Mouse (Mus musculus): ENCODE data around the gene Rps25. TPM values are rescaled to one million over a fixed set of nuclear protein-coding genes. Genes with fewer than 3 reads are reported as not detected.

The Rps25 gene
- total RNA-seq, 2 experiments from 2014 or later = 1,491 to 1,513 TPM

GRCm38 (mm10) chr9:44454132-44454890, 47.4 kb downstream of the Rps25 start:
- DNase-seq (ENCODE audit: low spot score in 2 of 2) = peak; percentile 74 to 84

GRCm38 (mm10) chr9:44454891-44455220, 47.9 kb downstream of the Rps25 start, which contains the start of gene Upk2:
TSS of gene Upk2 (minus strand) at chr9:44454976.
- DNase-seq (ENCODE audit: low spot score in 2 of 2) = no peak

GRCm38 (mm10) chr9:44457035-44457742, 50.2 kb downstream of the Rps25 start:
- DNase-seq (ENCODE audit: low spot score in 2 of 2) = peak in 1 of 2 experiments; percentile 40

Small RNA genes lying within 50 kb of the gene (microRNA-seq; reads per million reads assigned to microRNA genes)
- not detected for gene Mir7085

Other genes with a start within 250 kb of the Rps25 start
- 10 to 100 TPM; 25.4 to 28.7 TPM for gene Cbl, start 173.1 kb upstream of the Rps25 start, total RNA-seq (2021)
- not detected for gene Ccdc153, start 166.5 kb upstream of the Rps25 start, total RNA-seq (2021)
- gene Pdzd3, start 155.7 kb upstream of the Rps25 start, total RNA-seq (2021) = under 1 TPM; 0.37 to 0.39 TPM
- gene Nlrx1, start 138.5 kb upstream of the Rps25 start, total RNA-seq (2021) = 10 to 100 TPM; 22.7 to 23.0 TPM
- gene Abcg4, start 118.5 kb upstream of the Rps25 start, total RNA-seq (2021) = 1 to 10 TPM; 1.5 TPM
- 10 to 100 TPM; 11.2 to 13.7 TPM for gene Hinfp, start 101.5 kb upstream of the Rps25 start, total RNA-seq (2021)
- 10 to 100 TPM; 10.5 to 12.8 TPM for gene C2cd2l, start 86.9 kb upstream of the Rps25 start, total RNA-seq (2021)
- gene Dpagt1, start 81.1 kb upstream of the Rps25 start, total RNA-seq (2021) = 10 to 100 TPM; 18.4 to 18.8 TPM
- 10 to 100 TPM; 80.5 to 93.0 TPM for gene H2afx, start 72.4 kb upstream of the Rps25 start, total RNA-seq (2021)
- gene Hmbs, start 62.9 kb upstream of the Rps25 start, total RNA-seq (2021) = 10 to 100 TPM; 33.7 to 34.0 TPM
- gene Vps11, start 45.5 kb upstream of the Rps25 start, total RNA-seq (2021) = 10 to 100 TPM; 25.4 to 27.9 TPM
- 10 to 100 TPM; 49.2 to 51.3 TPM for gene Hyou1, start 27.6 kb upstream of the Rps25 start, total RNA-seq (2021)
- 10 to 100 TPM; 58.2 to 68.3 TPM for gene Slc37a4, start 10.3 kb upstream of the Rps25 start, total RNA-seq (2021)
- 10 to 100 TPM; 43.2 to 43.5 TPM for gene Trappc4, start 461 bp downstream of the Rps25 start, total RNA-seq (2021)
- gene Ccdc84, start 11.4 kb downstream of the Rps25 start, total RNA-seq (2021) = 10 to 100 TPM in 1 of 2 experiments, 1 to 10 TPM in 1; 10.0 to 17.3 TPM
- not detected for gene Foxr1, start 34.0 kb downstream of the Rps25 start, total RNA-seq (2021)
- gene Upk2, start 47.8 kb downstream of the Rps25 start, total RNA-seq (2021) = under 1 TPM; 0.69 to 0.91 TPM
- 100 to 1,000 TPM; 126 to 131 TPM for gene Bcl9l, start 75.7 kb downstream of the Rps25 start, total RNA-seq (2021)
- under 1 TPM; 0.10 TPM for gene Cxcr5, start 154.7 kb downstream of the Rps25 start, total RNA-seq (2021)
- gene Ddx6, start 197.8 kb downstream of the Rps25 start, total RNA-seq (2021) = 100 to 1,000 TPM in 1 of 2 experiments, 10 to 100 TPM in 1; 99.3 to 101 TPM

Data from gastrocnemius, postnatal 4 days (tissue).